Mouse (Mus musculus): Measurements from ENCODE around the gene Clps. TPM values are rescaled to one million over a fixed set of nuclear protein-coding genes. Genes with fewer than 3 reads are reported as not detected.
"Not testable (repeated sequence)": the region's sequence is repeated elsewhere in the genome, so short reads cannot be mapped to it uniquely, and the experiment has no call there.

Clps gene
- total RNA-seq, 1 experiment from 2014 or later, result not detected

- ATAC-seq (ENCODE audit: extremely low read depth, insufficient number of reproducible peaks, low FRiP score, poor library complexity, severe bottlenecking), result no peak
Observed at GRCm38 (mm10) chr17:28556635-28557396, 3.8 kb downstream of the Clps start.

- not testable (repeated sequence) for ATAC-seq (ENCODE audit: extremely low read depth, insufficient number of reproducible peaks, low FRiP score, poor library complexity, severe bottlenecking)
Observed at GRCm38 (mm10) chr17:28554021-28554420, 6.5 kb downstream of the Clps start.

- peak; percentile 53; the same call in 1 of the 2 replicates for ATAC-seq (ENCODE audit: extremely low read depth, insufficient number of reproducible peaks, low FRiP score, poor library complexity, severe bottlenecking)
Observed at GRCm38 (mm10) chr17:28553040-28553793, 7.3 kb downstream of the Clps start.

GRCm38 (mm10) chr17:28549111-28549510 lies 11.5 kb downstream of the Clps start, which contains the start of gene Clpsl2:
Clpsl2 (plus strand) TSS chr17:28549411.
- no peak for ATAC-seq (ENCODE audit: extremely low read depth, insufficient number of reproducible peaks, low FRiP score, poor library complexity, severe bottlenecking)

- no peak for ATAC-seq (ENCODE audit: extremely low read depth, insufficient number of reproducible peaks, low FRiP score, poor library complexity, severe bottlenecking)
Observed at GRCm38 (mm10) chr17:28548550-28548949, 12.0 kb downstream of the Clps start.

- ATAC-seq (ENCODE audit: extremely low read depth, insufficient number of reproducible peaks, low FRiP score, poor library complexity, severe bottlenecking), result no peak
Observed at GRCm38 (mm10) chr17:28546925-28547324, 13.6 kb downstream of the Clps start.

DNA sequence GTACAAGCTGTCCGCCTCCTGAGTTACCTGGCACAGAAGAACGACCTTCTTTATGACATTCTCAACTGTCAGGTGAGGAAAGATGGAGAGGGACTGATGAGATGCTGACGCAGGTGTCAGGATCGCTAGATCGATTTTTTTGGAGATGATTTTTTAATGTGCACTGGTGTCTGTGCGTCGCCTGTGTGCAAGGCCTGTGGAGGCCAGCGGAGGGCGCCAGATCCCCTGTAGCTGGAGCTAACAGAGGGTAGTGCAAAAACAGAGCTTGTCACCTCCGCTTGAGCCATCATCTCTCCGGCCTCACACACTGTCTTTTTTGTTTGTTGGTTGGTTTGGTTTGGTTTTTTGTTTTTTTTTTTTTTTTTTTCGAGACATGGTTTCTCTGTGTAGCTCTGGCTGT lies 22.7 kb downstream of the Clps start:
- no peak for ATAC-seq (ENCODE audit: extremely low read depth, insufficient number of reproducible peaks, low FRiP score, poor library complexity, severe bottlenecking)

- no peak for ATAC-seq (ENCODE audit: extremely low read depth, insufficient number of reproducible peaks, low FRiP score, poor library complexity, severe bottlenecking)
Observed at GRCm38 (mm10) chr17:28533327-28533726, 27.2 kb downstream of the Clps start.

DNA sequence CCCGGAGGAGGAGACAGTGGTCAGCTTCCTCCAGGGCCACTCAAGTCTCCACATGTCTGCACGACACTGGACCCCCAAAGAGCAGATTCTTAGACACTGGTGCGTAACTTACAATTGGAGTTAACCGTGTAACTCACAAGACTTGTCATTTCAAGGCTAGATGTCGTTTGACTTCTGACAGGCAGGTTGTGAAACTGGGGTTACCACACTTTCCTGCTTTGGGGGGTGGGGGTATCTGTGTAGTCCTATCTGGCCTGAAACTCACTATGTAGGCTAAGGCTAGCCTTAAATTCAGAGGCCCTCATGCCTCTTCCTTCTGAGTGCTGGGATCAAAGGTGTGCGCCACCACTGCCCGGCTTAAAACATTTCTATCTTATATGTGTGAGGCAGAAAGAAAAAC lies 28.0 kb downstream of the Clps start:
- no peak for ATAC-seq (ENCODE audit: extremely low read depth, insufficient number of reproducible peaks, low FRiP score, poor library complexity, severe bottlenecking)

- no peak for ATAC-seq (ENCODE audit: extremely low read depth, insufficient number of reproducible peaks, low FRiP score, poor library complexity, severe bottlenecking)
Observed at GRCm38 (mm10) chr17:28531946-28532345, 28.6 kb downstream of the Clps start.

GRCm38 (mm10) chr17:28530506-28530905 lies 30.1 kb downstream of the Clps start, which contains the start of gene Armc12:
Armc12 (plus strand) TSS chr17:28530806.
- ATAC-seq (ENCODE audit: extremely low read depth, insufficient number of reproducible peaks, low FRiP score, poor library complexity, severe bottlenecking), result no peak

DNA sequence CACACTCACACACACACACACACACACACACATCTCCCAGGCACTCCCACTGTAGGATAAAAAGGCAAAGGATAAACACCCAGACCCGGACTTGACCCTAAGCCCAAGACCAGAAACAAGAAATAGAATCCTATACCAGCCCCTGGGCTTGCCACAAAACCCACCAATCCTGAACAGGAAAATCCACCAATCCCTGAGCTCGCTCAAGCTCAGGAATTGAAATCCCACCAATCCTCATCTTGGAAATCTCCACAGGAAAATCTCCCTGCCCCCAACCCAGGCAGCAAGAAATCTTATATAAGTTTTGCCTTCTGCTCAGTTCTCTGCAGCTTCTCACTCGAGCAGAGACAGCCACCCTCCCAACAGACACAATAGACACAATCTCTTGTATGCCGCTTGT lies 31.4 kb downstream of the Clps start:
- ATAC-seq (ENCODE audit: extremely low read depth, insufficient number of reproducible peaks, low FRiP score, poor library complexity, severe bottlenecking), result no peak

DNA sequence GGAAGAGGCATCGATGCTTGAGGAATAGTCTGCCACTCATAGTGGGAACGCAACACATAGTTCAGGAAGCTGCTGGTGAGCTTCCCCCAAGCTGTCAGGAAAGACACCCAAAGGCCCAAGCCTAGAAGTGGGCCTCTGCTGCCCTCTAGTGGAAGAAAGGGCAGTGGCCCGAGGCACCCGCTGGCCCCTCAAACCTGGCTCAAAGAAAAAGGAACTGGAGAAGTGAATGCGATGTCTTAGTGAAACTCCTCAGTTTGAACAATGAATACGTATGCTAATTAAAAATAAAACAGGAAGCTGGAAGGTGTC lies 32.6 kb downstream of the Clps start:
- peak; percentile 67 for ATAC-seq (ENCODE audit: extremely low read depth, insufficient number of reproducible peaks, low FRiP score, poor library complexity, severe bottlenecking)

DNA sequence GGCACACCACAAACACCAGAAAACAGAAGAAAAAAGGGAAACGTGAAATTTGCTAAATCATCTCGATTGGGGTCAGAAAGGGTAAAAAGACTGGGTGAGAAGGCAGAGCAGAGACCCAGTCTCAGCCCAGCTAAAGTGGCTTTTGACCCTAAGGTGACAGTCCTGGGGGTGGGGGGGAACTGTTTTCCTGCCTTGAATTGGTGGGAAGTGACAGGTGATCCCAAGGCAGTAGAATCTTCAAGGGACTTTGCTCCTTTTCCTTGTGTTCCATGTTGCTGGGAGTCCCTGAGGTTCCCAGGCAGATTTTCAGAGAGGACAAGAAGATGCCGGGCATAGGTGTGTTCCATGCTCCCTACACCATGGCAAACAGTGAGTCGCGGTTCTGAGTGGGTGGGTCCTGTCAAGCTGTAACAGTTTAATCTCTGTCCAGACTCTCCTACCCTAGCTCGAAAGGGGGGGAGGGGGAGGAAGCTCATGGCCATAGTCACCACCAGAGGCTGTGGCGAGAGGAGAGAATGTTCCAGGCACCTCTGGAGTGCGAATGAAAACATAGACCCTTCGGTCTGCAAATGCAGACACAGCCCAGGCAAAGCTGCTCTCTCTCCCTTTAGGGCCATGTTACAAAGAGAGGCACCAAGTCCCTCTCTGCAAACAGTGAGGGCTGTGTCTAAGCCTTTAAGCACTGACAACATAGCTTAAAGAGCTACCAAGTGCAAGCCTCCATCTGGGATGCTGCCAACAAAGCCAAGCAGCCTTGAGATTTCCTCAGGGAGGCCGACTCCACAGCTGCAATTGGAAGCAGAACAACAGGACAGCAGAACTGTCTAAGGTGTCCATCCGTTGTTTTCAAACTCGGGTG lies 33.2 kb downstream of the Clps start:
- no peak for ATAC-seq (ENCODE audit: extremely low read depth, insufficient number of reproducible peaks, low FRiP score, poor library complexity, severe bottlenecking)

GRCm38 (mm10) chr17:28524831-28525430 lies 35.6 kb downstream of the Clps start:
- ATAC-seq (ENCODE audit: extremely low read depth, insufficient number of reproducible peaks, low FRiP score, poor library complexity, severe bottlenecking), result no peak

DNA sequence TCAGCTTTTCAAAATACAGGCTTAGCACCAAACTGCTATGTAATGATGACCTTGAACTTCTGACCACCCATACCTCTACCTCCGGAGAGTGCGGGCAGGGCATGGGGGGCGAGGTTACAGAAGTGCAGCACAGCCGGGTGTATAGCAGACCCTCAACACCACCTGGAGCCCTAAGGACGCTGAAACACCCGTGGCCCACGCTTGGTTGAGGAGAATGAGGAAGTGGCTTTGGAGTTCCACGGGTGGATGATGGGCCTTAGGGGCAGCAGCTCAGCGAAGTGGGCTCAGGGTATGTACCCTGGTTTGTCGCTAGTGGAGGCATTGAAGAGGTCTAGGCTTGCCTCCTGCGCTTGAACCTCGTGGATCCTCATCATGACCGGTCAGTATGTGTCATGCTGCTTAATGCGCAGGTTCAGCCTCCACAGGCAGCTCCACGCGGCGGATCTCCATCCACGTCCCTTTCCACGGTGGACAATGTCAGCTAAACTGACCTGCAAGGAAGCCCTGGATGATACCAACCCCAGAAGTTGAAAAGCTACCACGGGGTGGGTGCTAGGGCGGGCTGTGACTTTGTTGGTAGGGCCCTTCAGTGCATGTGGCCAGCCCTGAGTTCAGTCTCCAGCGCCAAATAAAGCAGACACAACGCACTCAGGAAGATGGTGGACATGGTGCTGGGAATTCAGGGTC lies 36.4 kb downstream of the Clps start:
- ATAC-seq (ENCODE audit: extremely low read depth, insufficient number of reproducible peaks, low FRiP score, poor library complexity, severe bottlenecking), result peak; percentile 15; the same call in 1 of the 2 replicates

- no peak for ATAC-seq (ENCODE audit: extremely low read depth, insufficient number of reproducible peaks, low FRiP score, poor library complexity, severe bottlenecking)
Observed at GRCm38 (mm10) chr17:28523355-28524008, 37.1 kb downstream of the Clps start.

All from neutrophil, adult 5-6 weeks (primary cell).